Mouse (Mus musculus) kidney, postnatal 10 days (tissue): ENCODE measurements around the gene Ccr2.
"Not testable (repeated sequence)": the region's sequence is repeated elsewhere in the genome, so short reads cannot be mapped to it uniquely, and the experiment has no call there.

ENCODE experiments used
- DNase-seq: peaks from one replicate; pipeline ENCODE4 v3.0.0; 2021; ENCODE audit warnings: mixed read lengths

Gene Ccr2

GRCm38 (mm10) chr9:124121387-124122184 lies 19.8 kb downstream of the Ccr2 start, which contains the start of gene Ccr5:
Gene Ccr5 (plus strand): TSS chr9:124121543.
- no peak for DNase-seq

GRCm38 (mm10) chr9:124125576-124125975 lies 23.8 kb downstream of the Ccr2 start:
- DNase-seq: no peak

GRCm38 (mm10) chr9:124126373-124126772 lies 24.6 kb downstream of the Ccr2 start:
- peak; percentile 8 for DNase-seq

GRCm38 (mm10) chr9:124127412-124127811 lies 25.7 kb downstream of the Ccr2 start:
- no peak for DNase-seq

- DNase-seq: peak; percentile 55
Observed at GRCm38 (mm10) chr9:124128379-124128778, 26.6 kb downstream of the Ccr2 start.

DNA sequence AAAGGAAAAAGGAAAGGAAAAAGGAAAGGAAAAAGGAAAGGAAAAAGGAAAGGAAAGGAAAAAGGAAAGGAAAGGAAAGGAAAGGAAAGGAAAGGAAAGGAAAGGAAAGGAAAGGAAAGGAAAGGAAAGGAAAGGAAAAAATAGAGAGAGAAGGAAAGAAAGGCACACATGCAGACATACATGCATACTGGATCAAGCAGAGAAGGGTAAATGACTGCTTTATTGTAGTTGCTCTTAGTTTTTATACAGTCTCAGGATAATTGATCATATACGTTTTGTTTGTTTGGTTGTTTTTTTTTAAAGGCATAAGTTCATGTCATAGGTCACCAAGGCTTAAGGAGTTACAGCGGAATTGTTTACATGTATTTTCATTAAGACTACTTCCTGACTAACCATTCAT lies 31.1 kb downstream of the Ccr2 start:
- DNase-seq: not testable (repeated sequence)

DNA sequence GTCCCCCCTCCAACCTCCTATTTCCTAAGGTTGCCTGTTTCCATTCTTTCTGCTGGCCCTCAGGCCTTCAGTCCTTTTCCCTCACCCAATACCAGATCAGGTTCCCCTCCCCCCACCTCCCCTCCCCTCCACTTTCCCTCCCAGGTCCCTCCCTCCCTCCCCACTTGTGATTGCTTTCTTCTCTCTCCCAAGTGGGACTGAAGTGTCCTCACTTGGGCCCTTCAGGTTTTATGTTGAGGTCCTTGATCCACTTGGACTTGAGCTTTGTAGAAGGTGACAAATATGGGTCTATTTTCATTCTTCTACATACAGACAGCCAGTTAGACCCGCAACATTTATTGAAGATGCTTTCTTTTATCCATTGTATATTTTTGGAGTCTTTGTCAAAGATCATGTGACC lies 33.2 kb downstream of the Ccr2 start:
- not testable (repeated sequence) for DNase-seq

DNA sequence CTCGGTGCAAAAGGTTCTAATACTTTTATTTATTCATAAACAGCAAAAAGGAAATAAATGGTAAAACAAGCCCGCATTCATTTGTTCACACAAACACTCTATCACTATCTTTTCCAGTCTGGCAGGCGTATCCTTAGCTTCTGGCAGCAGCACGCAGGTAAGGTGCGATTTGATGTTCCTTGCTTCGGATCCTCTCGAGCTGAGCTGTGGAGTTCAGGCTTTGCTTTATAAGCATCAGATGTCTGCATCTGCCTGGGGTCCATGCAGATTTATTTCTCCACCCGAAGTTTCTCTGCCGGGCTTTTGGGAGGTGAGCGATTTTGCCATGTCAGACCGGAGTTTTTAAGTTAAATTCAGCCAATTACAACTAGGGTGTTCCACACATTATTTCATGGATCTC lies 35.9 kb downstream of the Ccr2 start:
- no peak for DNase-seq

GRCm38 (mm10) chr9:124138055-124138775 lies 36.5 kb downstream of the Ccr2 start:
- DNase-seq: no peak

DNA sequence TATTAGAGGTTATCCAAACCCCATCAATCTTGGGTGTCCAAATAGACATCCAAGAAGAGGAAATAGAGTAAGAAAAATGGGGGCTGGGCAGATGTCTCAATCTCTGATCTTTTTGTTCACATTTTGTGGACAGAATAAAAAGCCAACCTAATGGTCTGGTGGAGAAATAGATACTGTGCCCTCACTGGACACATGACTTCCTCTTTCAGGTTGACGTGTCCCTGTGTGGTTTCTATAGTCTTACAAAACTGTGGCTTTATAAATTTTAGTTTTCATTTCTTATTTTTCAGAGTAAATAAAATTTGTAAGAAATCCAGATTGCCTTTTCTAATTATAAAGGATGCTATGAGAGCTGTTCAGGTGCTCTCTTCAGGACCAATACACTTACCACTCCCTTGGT lies 41.9 kb downstream of the Ccr2 start:
- DNase-seq: no peak

- no peak for DNase-seq
Observed at GRCm38 (mm10) chr9:124146307-124146706, 44.6 kb downstream of the Ccr2 start.
